Mouse (Mus musculus) heart, embryonic 13.5 days (tissue): Measurements from ENCODE around the gene Eif2ak3. TPM values are rescaled to one million over a fixed set of nuclear protein-coding genes. Genes with fewer than 3 reads are reported as not detected.
A peak's percentile ranks its signal among the peaks of the same experiment; 100 is the strongest.

Experiments
- ATAC-seq: fragments of 200-750 bp; cut with Nextera tagmentation; 2 replicates; pipeline ENCODE4 v1.8.0; 2017; ENCODE audit warnings: moderate TSS enrichment; ENCODE audit not compliant: insufficient number of reproducible peaks, low FRiP score, low TSS enrichment; ENCODE audit errors: extremely low read depth
- H3K27ac ChIP-seq: fragments of 300-500 bp; sonication (generic); replicated peaks from 2 replicates; pipeline ENCODE4 v1.5.1; 2015; ENCODE audit warnings: moderate library complexity, mild to moderate bottlenecking, inconsistent platforms
- H3K27me3 ChIP-seq: fragments of 300-500 bp; sonication (generic); replicated peaks from 2 replicates; pipeline ENCODE4 v1.6.1; 2015; ENCODE audit warnings: mild to moderate bottlenecking, inconsistent platforms
- H3K36me3 ChIP-seq: fragments of 300-500 bp; sonication (generic); 2 replicates; pipeline ENCODE4 v1.6.1; 2015; ENCODE audit warnings: mild to moderate bottlenecking, inconsistent platforms
- H3K4me1 ChIP-seq: fragments of 300-500 bp; sonication (generic); 2 replicates; pipeline ENCODE4 v1.6.1; 2015; ENCODE audit warnings: inconsistent platforms
- H3K4me2 ChIP-seq: fragments of 300-500 bp; sonication (generic); 2 replicates; pipeline ENCODE4 v1.6.1; 2015; ENCODE audit warnings: inconsistent platforms, mild to moderate bottlenecking, moderate library complexity
- H3K4me3 ChIP-seq: fragments of 300-500 bp; sonication (generic); 2 replicates; pipeline ENCODE4 v1.5.1; 2015; ENCODE audit warnings: moderate library complexity, mild to moderate bottlenecking, inconsistent platforms
- H3K9ac ChIP-seq: fragments of 300-500 bp; sonication (generic); 2 replicates; pipeline ENCODE4 v1.6.1; 2015; ENCODE audit warnings: inconsistent platforms, mild to moderate bottlenecking, moderate library complexity
- H3K9me3 ChIP-seq: fragments of 300-500 bp; sonication (generic); 2 replicates; pipeline ENCODE4 v1.6.1; 2016; ENCODE audit warnings: inconsistent platforms
- WGBS: fragments of 180-500 bp; shearing (Covaris S2); methylation state at CpG from one replicate; pipeline ENCODE4 v1.1.7; 2015; ENCODE audit warnings: mixed read lengths; 5-methylcytosine and 5-hydroxymethylcytosine counted together
- polyA plus RNA-seq: library from polyadenylated mRNA; unstranded; fragments of >200 nt; fragmentation: Nextera tagmentation; extraction: Ambion mirVana; gene quantifications from 2 replicates; pipeline ENCODE4 v1.2.1, GENCODE M21; 2015

Eif2ak3 gene
- 5.7 and 6.0 TPM in 2 replicates for polyA plus RNA-seq

- Histone ChIP-seq H3K4me2 (peak within 1 kb of the TSS; percentile 86), H3K4me3 (peak within 1 kb of the TSS; percentile 96), H3K36me3 (no peaks in the 10 kb centered on the region), H3K9ac (peak within 1 kb of the TSS; percentile 92), H3K9me3 (no peaks in the 10 kb centered on the region), H3K27me3 (no peaks in the 10 kb centered on the region), H3K27ac (peak within 1 kb of the TSS; percentile 91), H3K4me1 (peaks cover 42% of the 10 kb centered on the region)
- peak; percentile 94 for ATAC-seq
- under 1% methylated on average over 58 of the region's 63 CpGs for WGBS
Measured at GRCm38 (mm10) chr6:70844002-70844804, at the start of gene Eif2ak3. Gene Eif2ak3, plus strand, starts transcription at chr6:70844515.

- Histone ChIP-seq H3K9ac (no peak overlapping the region), H3K4me1 (peaks cover 11% of the 10 kb centered on the region), H3K36me3 (no peaks in the 10 kb centered on the region), H3K4me3 (no peak overlapping the region), H3K4me2 (no peak overlapping the region), H3K27me3 (no peaks in the 10 kb centered on the region), H3K27ac (0 out of 2 replicates have a peak overlapping the region, but pooled peaks have one; percentile 13), H3K9me3 (no peaks in the 10 kb centered on the region)
- ATAC-seq: no peak
- 67% methylated on average over 6 of the region's 6 CpGs for WGBS
Measured at GRCm38 (mm10) chr6:70796940-70797339, 47.4 kb upstream of the Eif2ak3 start.

GRCm38 (mm10) chr6:70797581-70798251, 46.6 kb upstream of the Eif2ak3 start:
- ATAC-seq: no peak
- no peaks in the 10 kb centered on the region for H3K36me3 ChIP-seq
- no peaks in the 10 kb centered on the region for H3K9me3 ChIP-seq
- peaks cover 9% of the 10 kb centered on the region for H3K4me1 ChIP-seq
- 17% methylated on average over 9 of the region's 9 CpGs for WGBS
- no peaks in the 10 kb centered on the region for H3K27me3 ChIP-seq
- 0 out of 2 replicates have a peak overlapping the region, but pooled peaks have one; percentile 13 for H3K27ac ChIP-seq
- no peak overlapping the region for H3K4me3 ChIP-seq
- H3K9ac ChIP-seq: no peak overlapping the region
- no peak overlapping the region for H3K4me2 ChIP-seq

- Histone ChIP-seq H3K27me3 (0 out of 2 replicates have a peak, but pooled peaks cover 4% of the 10 kb centered on the region), H3K4me3 (peak overlapping the region; percentile 15), H3K4me2 (peak overlapping the region; percentile 64), H3K9me3 (no peaks in the 10 kb centered on the region), H3K36me3 (no peaks in the 10 kb centered on the region), H3K4me1 (peaks cover 11% of the 10 kb centered on the region), H3K9ac (no peak overlapping the region), H3K27ac (no peak overlapping the region)
- WGBS: 30% methylated on average over 3 of the region's 3 CpGs
- ATAC-seq: no peak
Measured at GRCm38 (mm10) chr6:70804632-70805031, 39.7 kb upstream of the Eif2ak3 start.

- no peak for ATAC-seq
- Histone ChIP-seq H3K27ac (no peak overlapping the region), H3K36me3 (no peaks in the 10 kb centered on the region), H3K9me3 (no peaks in the 10 kb centered on the region), H3K27me3 (0 out of 2 replicates have a peak, but pooled peaks cover 4% of the 10 kb centered on the region), H3K4me2 (peak overlapping the region; percentile 64), H3K4me1 (peaks cover 11% of the 10 kb centered on the region), H3K9ac (no peak overlapping the region), H3K4me3 (peak overlapping the region; percentile 29; the same call in 1 of the 2 replicates)
- 14% methylated on average over 7 of the region's 7 CpGs for WGBS
Measured at GRCm38 (mm10) chr6:70805267-70805666, 39.0 kb upstream of the Eif2ak3 start.

GRCm38 (mm10) chr6:70805820-70806513, 38.3 kb upstream of the Eif2ak3 start:
- Histone ChIP-seq H3K9me3 (no peaks in the 10 kb centered on the region), H3K4me3 (peak overlapping the region; percentile 27; the same call in 1 of the 2 replicates), H3K27ac (no peak overlapping the region), H3K9ac (0 out of 2 replicates have a peak overlapping the region, but pooled peaks have one; percentile 13), H3K4me1 (peaks cover 11% of the 10 kb centered on the region), H3K36me3 (no peaks in the 10 kb centered on the region), H3K27me3 (0 out of 2 replicates have a peak, but pooled peaks cover 4% of the 10 kb centered on the region), H3K4me2 (peak overlapping the region; percentile 64)
- 15% methylated on average over 13 of the region's 13 CpGs for WGBS
- ATAC-seq: no peak

- H3K4me2 ChIP-seq: no peak overlapping the region
- no peaks in the 10 kb centered on the region for H3K9me3 ChIP-seq
- no peak overlapping the region for H3K9ac ChIP-seq
- no peak for ATAC-seq
- peaks cover 11% of the 10 kb centered on the region for H3K4me1 ChIP-seq
- H3K4me3 ChIP-seq: no peak overlapping the region
- no peaks in the 10 kb centered on the region for H3K36me3 ChIP-seq
- WGBS: 47% methylated on average over 1 of the region's 1 CpGs
- no peak overlapping the region for H3K27ac ChIP-seq
- H3K27me3 ChIP-seq: 0 out of 2 replicates have a peak, but pooled peaks cover 4% of the 10 kb centered on the region
Measured at GRCm38 (mm10) chr6:70806514-70806912, 37.8 kb upstream of the Eif2ak3 start.

GRCm38 (mm10) chr6:70810524-70810923, 33.8 kb upstream of the Eif2ak3 start:
- Histone ChIP-seq H3K27me3 (0 out of 2 replicates have a peak, but pooled peaks cover 4% of the 10 kb centered on the region), H3K9ac (no peak overlapping the region), H3K36me3 (no peaks in the 10 kb centered on the region), H3K9me3 (no peaks in the 10 kb centered on the region), H3K4me2 (no peak overlapping the region), H3K27ac (no peak overlapping the region), H3K4me1 (peaks cover 18% of the 10 kb centered on the region), H3K4me3 (no peak overlapping the region)
- ATAC-seq: no peak
- WGBS: 61% methylated on average over 1 of the region's 1 CpGs

- Histone ChIP-seq H3K4me1 (peaks cover 11% of the 10 kb centered on the region), H3K4me3 (no peak overlapping the region), H3K27me3 (0 out of 2 replicates have a peak, but pooled peaks cover 4% of the 10 kb centered on the region), H3K36me3 (no peaks in the 10 kb centered on the region), H3K9ac (no peak overlapping the region), H3K27ac (peak overlapping the region; percentile 70), H3K9me3 (no peaks in the 10 kb centered on the region), H3K4me2 (no peak overlapping the region)
- WGBS: 9% methylated on average over 6 of the region's 6 CpGs
- no peak for ATAC-seq
Measured at GRCm38 (mm10) chr6:70811557-70812525, 32.5 kb upstream of the Eif2ak3 start.

- no peak for ATAC-seq
- no peaks in the 10 kb centered on the region for H3K9me3 ChIP-seq
Measured at GRCm38 (mm10) chr6:70812526-70812895, 31.8 kb upstream of the Eif2ak3 start.

More at GRCm38 (mm10) chr6:70812526-70812895, 31.8 kb upstream of the Eif2ak3 start:
- Histone ChIP-seq H3K4me1 (peaks cover 11% of the 10 kb centered on the region), H3K4me2 (0 out of 2 replicates have a peak overlapping the region, but pooled peaks have one; percentile 11), H3K9ac (peak overlapping the region; percentile 4; the same call in 1 of the 2 replicates), H3K27me3 (0 out of 2 replicates have a peak, but pooled peaks cover 1% of the 10 kb centered on the region), H3K4me3 (no peak overlapping the region), H3K27ac (peak overlapping the region; percentile 70), H3K36me3 (no peaks in the 10 kb centered on the region)
- WGBS: 19% methylated on average over 4 of the region's 4 CpGs
